Mouse (Mus musculus) heart, adult 8-10 months (tissue): ENCODE measurements around the gene Arl4d. TPM values are rescaled to one million over a fixed set of nuclear protein-coding genes. Genes with fewer than 3 reads are reported as not detected.
A peak's percentile ranks its signal among the peaks of the same experiment; 100 is the strongest.
"Not testable (repeated sequence)": the region's sequence is repeated elsewhere in the genome, so short reads cannot be mapped to it uniquely, and the experiment has no call there.

Source experiments
- DNase-seq: peaks from one replicate; pipeline ENCODE4 v3.0.0; 2022; ENCODE audit warnings: low spot score
- total RNA-seq, 4 experiments: library from RNA; stranded (reverse); gene quantifications; 2 replicates each; pipeline ENCODE4 v1.2.4; 2022

Arl4d gene
- total RNA-seq, 4 experiments from 2014 or later = 21.1 to 30.1 (median 27.0) TPM

DNA sequence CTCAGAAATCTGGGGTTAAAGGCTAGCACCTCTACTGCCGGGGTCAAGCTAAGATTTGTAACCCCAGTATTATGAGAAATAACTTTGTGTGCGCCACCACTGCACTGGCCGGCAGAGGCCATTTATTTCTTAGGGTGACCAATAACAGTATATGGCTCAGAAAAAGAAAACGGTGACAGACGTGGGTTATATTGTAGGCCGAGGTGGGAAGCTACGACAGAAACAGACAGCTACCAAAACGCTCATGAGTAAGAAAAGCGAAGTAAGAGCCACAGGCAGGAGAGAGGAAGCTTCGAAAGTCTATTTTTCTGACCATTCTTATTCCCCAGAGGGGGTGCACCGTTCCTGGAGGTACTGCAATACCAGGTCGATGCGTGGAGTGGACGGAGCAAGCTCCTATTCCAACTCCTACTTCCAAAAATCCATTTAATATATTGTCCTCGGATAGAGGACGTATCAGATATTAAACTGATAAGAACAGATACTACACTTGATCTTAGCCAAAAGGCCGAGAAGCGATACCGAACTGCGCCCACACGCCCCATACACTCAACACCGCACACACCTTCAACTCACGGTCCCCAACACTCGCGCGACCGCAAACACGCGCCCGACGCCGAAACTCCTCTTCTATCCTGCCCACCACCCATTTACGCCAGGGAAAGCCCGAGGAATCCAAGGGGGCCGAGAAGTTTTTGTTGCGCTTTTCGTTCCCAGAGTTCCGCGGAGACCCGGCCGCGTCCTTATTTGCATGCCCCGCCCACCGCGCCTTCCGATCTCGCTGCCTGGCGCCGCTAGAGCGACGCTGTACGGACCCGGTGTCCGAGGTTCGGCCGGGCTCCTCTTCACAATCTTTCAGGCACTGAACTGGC, 19.7 kb upstream of the Arl4d start:
- peak; percentile 60 for DNase-seq

DNA sequence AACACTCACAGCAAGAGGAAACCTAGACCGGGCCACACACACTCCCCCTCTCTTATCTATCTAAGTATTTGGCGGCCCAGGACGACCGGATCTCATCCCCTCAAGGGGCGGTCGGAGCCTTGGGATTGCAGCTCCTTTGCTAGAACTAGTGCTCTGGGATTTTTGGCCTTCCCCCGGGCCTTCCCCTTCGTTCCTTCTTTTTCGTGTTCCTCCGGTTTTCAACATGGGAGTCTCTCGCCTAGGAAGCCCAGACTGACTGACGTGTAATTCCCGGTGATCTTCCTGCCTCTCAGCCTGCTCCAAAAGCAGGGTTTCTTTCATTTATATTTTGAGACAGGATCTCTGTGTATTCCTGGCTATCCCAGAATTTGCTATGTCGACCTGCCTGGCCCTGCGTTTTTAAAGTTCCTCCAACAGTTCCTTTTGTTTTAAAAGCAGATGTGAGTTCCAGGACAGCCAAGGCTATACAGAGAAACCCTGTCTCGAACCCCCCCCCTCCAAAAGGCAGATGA, 19.0 kb upstream of the Arl4d start:
- DNase-seq = not testable (repeated sequence)

DNA sequence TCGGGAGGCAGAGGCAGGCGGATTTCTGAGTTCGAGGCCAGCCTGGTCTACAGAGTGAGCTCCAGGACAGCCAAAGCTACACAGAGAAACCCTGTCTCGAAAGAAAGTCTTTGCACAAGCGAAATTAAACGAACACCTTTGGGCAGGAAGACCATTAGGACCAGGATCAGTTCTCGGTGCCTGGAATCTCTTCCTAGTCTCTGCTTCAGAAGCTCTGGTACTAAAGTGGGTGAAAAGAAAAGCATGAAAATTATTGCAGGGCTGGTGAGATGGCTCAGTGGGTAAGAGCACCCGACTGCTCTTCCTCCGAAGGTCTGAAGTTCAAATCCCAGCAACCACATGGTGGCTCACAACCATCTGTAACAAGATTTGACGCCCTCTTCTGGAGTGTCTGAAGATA, 18.2 kb upstream of the Arl4d start:
- DNase-seq = not testable (repeated sequence)

DNA sequence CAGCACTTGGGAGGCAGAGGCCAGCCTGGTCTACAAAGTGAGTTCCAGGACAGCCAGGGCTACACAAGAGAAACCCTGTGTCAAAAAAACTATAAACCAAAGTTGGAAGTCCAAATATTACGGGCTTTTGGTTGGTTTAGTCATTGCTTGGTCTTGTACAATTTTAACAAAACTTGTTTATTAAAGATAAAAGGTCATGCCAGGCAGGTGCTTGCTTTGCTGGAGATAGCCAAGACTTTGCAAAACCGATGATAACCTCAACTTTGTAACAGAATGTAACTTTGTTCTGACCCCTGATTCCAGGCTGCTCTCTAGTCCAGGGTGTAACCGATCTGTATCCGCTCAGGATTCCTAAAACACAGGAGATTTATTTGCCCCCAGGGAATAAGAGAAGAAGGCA, 9.0 kb upstream of the Arl4d start:
- DNase-seq = no peak

DNA sequence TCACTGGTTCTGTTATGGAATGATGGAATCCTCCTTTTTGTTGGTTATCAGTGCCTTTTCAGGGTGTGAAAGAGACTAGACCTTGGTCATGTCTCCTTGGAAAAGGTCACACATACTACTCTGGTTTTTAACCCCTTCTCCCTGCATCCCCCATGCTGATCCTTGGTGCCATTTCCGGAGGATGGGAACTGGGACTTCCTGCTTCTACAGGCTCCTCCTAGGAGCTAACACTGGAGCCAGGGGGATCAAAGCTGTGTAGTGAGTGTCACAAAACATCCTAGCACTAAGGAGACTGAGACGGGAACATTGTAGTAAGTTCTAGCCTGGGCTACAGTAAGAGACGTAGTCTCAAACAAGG, 7.8 kb upstream of the Arl4d start:
- DNase-seq = no peak

DNA sequence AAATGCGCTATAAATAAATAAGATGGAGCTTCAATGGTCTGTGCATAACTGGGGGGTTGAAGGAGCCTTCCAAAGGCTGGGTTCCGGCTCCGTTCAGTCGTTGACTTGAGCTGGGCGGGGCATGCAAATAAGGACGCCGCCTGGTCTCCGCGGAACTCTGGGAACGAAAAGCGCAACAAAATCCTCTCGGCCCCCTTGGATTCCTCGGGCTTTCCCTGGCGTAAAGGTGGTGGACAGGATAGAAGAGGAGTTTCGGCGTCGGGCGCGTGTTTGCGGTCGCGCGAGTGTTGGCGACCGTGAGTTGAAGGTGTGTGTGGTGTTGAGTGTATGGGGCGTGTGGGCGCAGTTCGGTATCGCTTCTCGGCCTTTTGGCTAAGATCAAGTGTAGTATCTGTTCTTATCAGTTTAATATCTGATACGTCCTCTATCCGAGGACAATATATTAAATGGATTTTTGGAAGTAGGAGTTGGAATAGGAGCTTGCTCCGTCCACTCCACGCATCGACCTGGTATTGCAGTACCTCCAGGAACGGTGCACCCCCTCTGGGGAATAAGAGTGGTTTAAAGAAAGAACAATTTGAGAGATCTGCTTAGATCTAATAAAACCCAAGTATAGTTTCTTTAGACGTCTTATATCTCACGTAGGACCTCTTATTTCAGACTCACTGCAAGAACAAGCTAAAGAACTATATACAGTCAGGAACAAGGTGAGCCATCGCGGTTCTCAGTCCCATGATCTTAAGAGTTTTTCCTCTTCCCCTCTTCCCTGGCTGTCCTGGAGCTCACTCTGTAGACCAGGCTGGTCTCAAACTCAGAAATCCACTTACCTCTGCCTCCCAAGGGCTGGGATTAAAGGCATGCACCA, 7.2 kb upstream of the Arl4d start:
- peak; percentile 70 for DNase-seq

DNA sequence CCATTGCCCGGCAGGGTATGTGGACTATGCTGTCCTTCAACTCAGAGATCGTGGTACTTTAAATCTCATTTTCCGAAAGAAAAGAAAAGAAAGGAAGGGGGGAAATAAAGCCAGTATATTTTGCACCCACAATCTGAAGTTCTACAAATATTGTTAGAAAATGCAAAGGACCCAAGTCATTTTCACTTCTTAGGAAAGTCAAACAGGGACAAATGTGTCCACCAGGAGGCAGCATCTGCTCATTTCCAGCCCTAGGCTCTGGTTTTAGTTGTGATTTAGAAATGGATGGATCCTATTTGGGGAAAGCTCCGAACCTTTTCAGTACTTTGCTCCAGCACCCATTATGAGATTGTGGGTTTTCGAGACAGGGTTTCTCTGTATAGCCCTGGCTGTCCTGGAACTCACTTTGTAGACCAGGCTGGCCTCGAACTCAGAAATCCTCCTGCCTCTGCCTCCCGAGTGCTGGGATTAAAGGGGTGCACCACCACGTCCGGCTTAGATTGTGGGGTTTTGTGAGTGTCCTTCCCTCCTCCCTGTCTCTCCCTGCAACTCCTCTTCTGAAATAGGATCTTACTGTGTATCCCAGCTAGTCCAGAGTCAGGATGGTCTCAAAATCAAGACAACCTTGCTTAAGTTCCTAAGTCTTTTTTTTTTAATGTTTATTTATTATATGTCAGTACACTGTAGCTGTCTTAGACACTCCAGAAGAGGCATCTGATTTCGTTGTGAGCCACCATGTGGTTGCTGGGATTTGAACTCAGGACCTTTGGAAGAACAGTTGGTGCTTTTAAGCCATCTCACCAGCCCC, 6.4 kb upstream of the Arl4d start:
- DNase-seq = peak; percentile 79

DNA sequence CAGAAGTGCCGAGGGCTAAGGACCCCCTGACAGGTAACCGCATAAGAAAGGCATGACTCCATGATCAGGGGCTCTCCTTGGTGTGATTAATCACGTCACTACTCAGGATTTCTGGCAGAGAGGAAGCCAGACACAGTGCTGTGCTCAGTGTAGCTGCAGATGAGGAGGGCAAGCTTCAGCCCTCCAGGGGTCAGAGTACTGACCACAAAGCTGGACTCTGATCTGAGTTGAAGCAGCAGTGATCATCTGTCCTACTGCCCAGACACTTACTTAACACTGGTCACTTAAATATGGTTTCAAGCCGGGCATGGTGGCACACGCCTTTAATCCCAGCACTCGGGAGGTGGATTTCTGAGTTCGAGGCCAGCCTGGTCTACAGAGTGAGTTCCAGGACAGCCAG, 4.2 kb upstream of the Arl4d start:
- DNase-seq = no peak

DNA sequence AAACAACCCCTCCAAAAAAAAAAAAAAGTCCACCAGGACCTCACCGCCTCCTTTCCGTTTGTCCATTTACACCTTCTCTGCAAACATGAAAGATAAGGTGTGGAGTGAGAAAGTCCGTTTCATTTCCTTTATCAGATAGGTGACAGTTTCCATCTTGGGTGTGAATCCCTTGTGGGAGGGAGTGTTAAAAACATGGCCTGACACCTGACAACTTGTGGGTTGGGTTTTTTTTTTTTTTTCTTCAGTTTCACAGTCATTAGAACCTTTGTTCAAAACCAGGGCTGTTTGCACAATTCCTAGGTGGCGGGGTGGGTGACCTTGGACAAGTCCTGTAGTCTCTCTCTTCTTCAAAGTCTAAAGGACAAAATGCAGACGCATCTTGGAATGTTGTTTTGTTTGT, 3.6 kb upstream of the Arl4d start:
- DNase-seq = no peak

DNA sequence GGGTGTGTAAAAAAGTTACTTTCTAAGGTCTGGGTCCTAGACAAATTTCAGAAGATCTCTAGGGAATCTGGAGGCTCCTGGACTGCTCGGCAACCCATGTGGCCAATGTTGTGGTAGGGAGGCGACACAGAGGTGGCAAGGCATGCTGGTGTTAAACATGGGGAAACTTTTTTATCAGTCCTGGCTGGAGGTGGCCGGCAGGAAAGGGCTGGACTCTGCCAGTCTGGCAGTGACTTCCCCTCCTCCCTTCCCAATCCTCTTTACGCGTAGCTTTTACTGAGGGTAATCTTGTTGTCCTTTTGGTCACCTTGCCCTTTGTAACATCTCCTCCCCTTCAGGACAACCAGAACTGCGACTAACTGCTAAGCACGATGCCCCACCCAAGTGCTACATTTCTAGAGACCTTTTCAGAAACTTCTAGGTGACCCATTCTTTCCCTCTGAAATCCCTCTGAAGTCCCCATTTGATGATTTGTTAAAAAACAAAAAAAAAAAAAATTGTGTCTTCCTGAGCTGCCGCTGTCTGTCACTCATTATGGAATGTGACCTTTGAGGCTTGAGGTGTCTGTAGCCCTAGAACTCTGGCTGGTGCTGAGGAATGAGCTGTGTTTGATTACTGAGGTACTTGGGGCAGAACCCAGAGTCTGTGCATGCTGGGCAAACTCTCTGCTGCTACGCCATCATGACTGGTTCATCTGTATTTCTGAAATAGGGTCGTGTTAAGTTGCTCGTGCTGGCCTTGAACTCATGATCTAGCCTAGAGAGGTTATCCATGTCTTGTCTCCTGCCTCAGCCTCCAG, 1.9 kb upstream of the Arl4d start:
- DNase-seq = no peak

DNA sequence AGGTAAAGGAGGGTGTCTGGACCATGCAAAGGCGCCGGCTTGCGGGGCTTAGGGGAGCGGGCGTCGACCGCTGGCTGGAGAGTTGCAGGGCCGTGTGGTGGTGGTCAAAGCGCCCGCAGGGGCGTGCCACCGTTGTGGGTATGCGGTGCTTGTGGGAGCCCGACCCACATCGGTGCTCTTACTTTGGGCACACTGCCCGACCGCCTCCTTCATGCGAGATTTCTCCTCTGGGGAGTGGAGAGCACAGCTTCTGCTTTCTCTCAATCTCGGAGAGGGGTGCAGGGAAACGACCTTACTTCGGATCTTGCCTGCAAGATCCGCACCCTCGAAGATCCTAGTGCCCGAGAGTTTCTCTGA, 273 bp downstream of the Arl4d start:
- no peak for DNase-seq

DNA sequence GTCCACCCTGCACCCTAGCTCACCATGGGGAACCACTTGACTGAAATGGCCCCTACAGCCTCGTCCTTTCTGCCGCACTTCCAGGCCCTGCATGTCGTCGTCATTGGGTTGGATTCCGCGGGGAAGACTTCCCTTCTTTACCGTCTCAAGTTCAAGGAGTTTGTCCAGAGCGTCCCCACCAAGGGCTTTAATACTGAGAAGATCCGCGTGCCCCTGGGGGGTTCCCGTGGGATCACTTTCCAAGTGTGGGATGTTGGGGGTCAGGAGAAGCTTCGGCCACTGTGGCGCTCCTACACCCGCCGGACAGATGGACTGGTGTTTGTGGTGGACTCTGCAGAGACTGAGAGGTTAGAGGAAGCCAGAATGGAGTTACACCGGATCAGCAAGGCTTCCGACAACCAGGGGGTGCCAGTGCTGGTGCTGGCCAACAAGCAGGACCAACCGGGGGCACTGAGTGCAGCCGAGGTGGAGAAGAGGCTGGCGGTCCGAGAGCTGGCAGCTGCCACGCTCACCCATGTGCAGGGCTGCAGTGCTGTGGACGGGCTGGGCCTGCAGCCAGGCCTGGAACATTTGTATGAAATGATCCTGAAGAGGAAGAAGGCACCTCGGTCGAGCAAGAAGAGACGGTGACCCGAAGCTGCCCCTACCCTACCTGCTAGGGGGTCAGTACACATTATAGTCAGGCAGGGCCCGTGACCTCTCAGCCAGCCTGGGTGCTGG, 1.4 kb downstream of the Arl4d start:
- DNase-seq = no peak

DNA sequence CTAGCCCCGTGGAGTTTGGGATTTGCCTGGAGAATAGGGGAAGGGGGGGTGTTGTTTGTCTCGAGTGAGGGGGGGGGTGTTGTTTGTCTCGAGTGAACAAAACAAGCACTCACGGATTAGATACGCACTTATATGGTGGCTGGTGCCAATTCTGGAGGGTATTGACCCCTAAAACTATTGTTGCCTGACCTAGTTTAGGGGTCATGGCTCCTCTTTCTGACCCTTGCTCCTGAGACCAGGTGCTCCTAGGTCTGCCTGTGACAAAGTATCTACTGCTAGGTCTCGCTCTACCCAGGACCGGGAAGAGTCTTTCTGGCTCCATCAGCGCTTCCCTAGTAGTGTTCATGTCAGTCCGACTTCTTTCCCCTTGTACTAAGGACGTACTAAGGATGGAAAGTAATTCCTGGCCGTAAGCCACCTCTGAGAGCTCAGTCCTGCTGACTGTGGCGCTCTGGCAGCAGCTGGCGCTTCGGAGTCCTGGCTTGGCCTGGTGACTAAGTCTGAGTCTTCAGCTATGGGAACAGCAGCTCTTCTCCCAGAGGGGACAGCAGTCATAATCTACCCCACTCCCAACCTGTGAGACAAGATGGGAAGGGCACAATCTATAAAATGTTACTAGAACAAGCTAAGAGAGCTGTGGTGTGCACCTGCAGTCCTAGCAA, 2.7 kb downstream of the Arl4d start:
- peak; percentile 73 for DNase-seq

DNA sequence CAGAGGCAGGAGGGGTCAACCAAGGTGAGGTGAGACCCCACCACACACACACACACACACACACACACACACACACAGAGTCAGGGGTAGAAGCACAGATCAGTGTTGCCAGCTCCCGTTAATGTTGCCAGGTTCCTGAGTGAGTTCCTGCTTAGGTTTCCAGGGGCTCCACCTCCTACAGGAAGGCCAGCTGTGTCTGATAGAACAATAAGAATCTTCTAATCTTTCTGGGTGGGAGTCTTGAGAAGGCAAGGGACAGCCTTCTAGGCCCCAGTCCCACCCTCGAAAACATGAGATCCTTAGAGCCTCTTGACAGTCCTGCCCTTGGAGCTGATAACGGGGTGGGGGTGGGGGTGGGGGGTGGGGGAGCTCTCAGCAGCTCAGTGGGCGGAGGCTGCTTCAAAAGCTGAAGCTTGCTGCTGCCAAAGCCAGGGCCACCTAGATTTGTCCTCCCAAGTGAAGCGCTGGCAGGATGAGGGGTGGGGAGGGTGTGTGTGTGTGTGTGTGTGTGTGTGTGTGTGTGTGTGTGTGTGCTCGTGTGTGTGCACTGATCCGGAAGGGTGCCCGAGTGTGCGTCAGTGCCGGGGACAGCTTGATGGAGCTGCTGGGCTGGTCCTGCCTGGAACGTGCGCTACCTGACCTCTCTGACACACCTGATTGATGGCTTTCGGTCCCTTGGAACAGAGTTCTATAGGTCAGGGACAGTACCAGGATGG, 3.4 kb downstream of the Arl4d start:
- peak; percentile 63 for DNase-seq

DNA sequence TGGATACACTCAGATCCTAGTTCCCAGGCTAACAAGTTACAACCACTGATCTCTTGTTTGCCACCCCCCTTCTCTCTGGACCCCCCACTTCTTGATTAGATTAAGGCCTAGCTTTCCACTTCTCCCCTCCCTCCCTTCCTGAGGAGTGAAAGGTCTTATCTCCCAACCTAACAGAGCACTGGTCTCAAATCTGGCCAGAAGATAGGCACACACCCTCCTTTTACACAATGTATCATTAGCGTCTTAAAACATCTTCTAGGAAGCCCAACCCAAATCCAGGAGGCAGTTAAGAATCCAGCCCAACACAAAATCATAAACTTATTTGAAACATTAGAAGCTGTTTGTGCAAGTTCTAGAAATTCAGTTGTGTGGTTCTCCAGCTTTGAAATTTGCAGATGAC, 5.0 kb downstream of the Arl4d start:
- no peak for DNase-seq

DNA sequence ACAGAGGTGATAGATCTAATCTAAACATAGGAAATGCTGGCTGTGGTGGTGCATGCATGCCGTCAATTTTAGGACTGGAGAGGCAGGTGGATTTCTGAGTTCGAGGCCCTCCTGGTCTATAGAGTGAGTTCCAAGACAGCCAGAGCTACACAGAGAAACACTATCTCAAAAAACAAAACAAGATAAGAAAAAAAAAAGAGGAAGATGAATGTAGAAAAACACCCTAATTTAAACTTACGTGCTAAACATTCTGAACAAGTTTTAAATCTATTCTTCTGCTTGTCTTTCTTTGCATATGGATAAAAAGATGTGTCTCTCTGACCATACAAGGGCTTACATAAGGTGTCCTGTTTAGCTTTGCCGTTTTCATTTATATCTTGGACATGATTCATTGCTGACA, 5.9 kb downstream of the Arl4d start:
- no peak for DNase-seq

DNA sequence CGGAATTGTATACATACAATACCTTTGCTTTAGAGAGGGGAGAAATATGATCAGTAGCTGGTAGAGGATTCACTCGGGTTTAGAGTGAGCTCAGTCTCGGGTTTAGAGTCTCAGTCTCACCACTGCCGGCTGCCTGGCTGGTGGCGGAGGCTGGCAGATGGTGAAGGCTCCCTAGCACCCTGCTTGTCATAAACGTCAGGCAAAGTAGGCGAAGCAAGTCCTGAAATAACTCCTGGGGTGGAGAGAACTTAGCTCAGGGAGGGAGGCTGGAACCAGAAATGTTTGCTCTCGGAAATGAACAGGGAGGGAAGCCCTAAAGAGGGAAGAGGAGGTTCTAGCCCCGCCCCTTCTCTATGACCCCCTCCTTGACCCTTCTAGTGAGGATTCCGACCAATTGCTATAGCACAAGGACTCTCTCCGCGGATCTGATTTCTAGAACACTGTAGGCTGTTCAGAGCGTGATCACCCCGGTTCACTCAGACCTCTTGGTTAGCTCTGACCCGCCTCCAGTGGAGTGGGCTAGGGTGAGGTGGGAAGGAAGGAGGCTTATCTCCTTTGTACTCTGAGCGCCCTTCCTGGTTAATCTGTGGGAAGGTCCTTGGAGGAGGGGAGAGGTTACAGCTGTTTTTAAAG, 7.8 kb downstream of the Arl4d start:
- DNase-seq = peak; percentile 70

DNA sequence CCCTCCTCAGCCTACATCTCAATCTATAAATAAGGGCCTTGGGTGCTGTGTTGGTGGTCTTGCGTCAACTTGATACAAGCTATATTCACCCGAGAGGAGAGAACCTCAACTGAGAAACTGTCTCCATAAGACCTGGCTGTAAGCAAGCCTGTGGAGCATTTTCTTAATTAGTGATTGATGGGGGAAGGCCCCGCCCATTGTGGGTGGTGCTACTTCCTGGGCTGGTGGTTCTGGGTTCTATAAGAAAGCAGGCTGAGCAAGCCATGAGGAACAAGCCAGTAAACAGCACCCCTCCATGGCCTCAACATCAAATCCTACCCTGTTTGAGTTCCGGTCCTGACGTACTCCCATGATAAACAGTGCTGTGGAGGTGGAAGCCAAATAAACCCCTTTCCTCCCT, 8.8 kb downstream of the Arl4d start:
- DNase-seq = no peak

DNA sequence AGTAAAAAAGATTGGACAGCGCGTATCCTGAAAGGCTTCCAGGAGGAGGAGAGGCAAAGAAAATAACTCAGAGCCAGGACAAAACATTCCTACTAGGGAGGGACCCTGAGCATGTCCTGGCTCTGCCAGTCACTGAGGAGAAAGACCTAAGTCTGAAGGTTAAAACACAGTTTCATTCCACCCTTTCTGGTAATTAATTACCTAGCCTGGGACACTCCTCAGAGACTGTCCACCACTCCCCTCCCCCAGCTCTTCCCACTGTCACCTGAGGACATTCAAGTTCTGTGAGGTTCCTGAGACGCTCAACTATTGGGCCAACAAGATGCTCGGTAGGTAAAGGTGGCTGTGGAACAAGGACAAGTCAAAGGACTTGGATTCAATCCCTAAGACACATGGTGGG, 10.0 kb downstream of the Arl4d start:
- DNase-seq = no peak
